Mouse (Mus musculus) heart, embryonic 10.5 days (tissue): ENCODE data around the gene Cd46. TPM values are rescaled to one million over a fixed set of nuclear protein-coding genes. Genes with fewer than 3 reads are reported as not detected.
A peak's percentile ranks its signal among the peaks of the same experiment; 100 is the strongest.

Experiments
- DNase-seq: peaks from one replicate; pipeline ENCODE4 v3.0.0-alpha.2; 2017; ENCODE audit warnings: low spot score
- H3K27ac ChIP-seq: fragments of 300-500 bp; sonication (generic); 2 replicates; pipeline ENCODE4 v1.5.1; 2016; ENCODE audit warnings: mild to moderate bottlenecking
- H3K27me3 ChIP-seq: fragments of 300-500 bp; sonication (generic); 2 replicates; pipeline ENCODE4 v1.6.1; 2016; ENCODE audit warnings: mild to moderate bottlenecking; ENCODE audit not compliant: poor library complexity, insufficient read depth, severe bottlenecking
- H3K36me3 ChIP-seq: fragments of 300-500 bp; sonication (generic); 2 replicates; pipeline ENCODE4 v1.6.1; 2016; ENCODE audit warnings: mild to moderate bottlenecking, moderate library complexity
- H3K4me1 ChIP-seq: fragments of 300-500 bp; sonication (generic); 2 replicates; pipeline ENCODE4 v1.6.1; 2016; ENCODE audit warnings: mild to moderate bottlenecking
- H3K4me3 ChIP-seq: fragments of 300-500 bp; sonication (generic); 2 replicates; pipeline ENCODE4 v1.5.1; 2016; ENCODE audit warnings: mild to moderate bottlenecking, moderate library complexity
- H3K9me3 ChIP-seq: fragments of 300-500 bp; sonication (generic); 2 replicates; pipeline ENCODE4 v1.6.1; 2016; ENCODE audit warnings: mild to moderate bottlenecking, moderate library complexity
- WGBS: fragments of 180-500 bp; shearing (Covaris S2); methylation state at CpG from one replicate; pipeline ENCODE4 v1.1.7; 2016; 5-methylcytosine and 5-hydroxymethylcytosine counted together
- polyA plus RNA-seq: library from polyadenylated mRNA; unstranded; fragments of >200 nt; fragmentation: Nextera tagmentation; extraction: Ambion mirVana; gene quantifications from 2 replicates; pipeline ENCODE4 v1.2.1, GENCODE M21; 2016

Gene Cd46
- polyA plus RNA-seq, 1 experiment from 2014 or later, result 0.70 TPM

- Histone ChIP-seq H3K9me3 (no peaks in the 10 kb centered on the region), H3K36me3 (no peaks in the 10 kb centered on the region), H3K4me1 (peaks cover 4% of the 10 kb centered on the region), H3K27me3 (no peaks in the 10 kb centered on the region), H3K27ac (peak overlapping the region; percentile 29; the same call in 1 of the 2 replicates), H3K4me3 (peak overlapping the region; percentile 33; the same call in 1 of the 2 replicates)
- no peak for DNase-seq
- 71% methylated on average over 10 of the region's 11 CpGs for WGBS
Measured at GRCm38 (mm10) chr1:195016811-195017501, 75.1 kb downstream of the Cd46 start.

- H3K4me1 ChIP-seq, result peaks cover 4% of the 10 kb centered on the region
- H3K36me3 ChIP-seq, result no peaks in the 10 kb centered on the region
- DNase-seq, result no peak
- no peak overlapping the region for H3K27ac ChIP-seq
- WGBS, result 89% methylated on average over 1 of the region's 1 CpGs
- no peak overlapping the region for H3K4me3 ChIP-seq
- H3K27me3 ChIP-seq, result no peaks in the 10 kb centered on the region
- H3K9me3 ChIP-seq, result no peaks in the 10 kb centered on the region
Measured at GRCm38 (mm10) chr1:195015281-195015680, 76.8 kb downstream of the Cd46 start.

GRCm38 (mm10) chr1:195014201-195014885 is 77.7 kb downstream of the Cd46 start:
- H3K27ac ChIP-seq, result no peak overlapping the region
- no peaks in the 10 kb centered on the region for H3K36me3 ChIP-seq
- no peak overlapping the region for H3K4me3 ChIP-seq
- no peaks in the 10 kb centered on the region for H3K9me3 ChIP-seq
- DNase-seq, result no peak
- WGBS, result 69% methylated on average over 3 of the region's 3 CpGs
- H3K27me3 ChIP-seq, result no peaks in the 10 kb centered on the region
- peaks cover 4% of the 10 kb centered on the region for H3K4me1 ChIP-seq

GRCm38 (mm10) chr1:195012531-195012930 is 79.5 kb downstream of the Cd46 start:
- Histone ChIP-seq H3K27ac (no peak overlapping the region), H3K4me3 (no peak overlapping the region), H3K36me3 (no peaks in the 10 kb centered on the region), H3K9me3 (no peaks in the 10 kb centered on the region), H3K4me1 (peaks cover 4% of the 10 kb centered on the region), H3K27me3 (no peaks in the 10 kb centered on the region)
- no peak for DNase-seq
- 61% methylated on average over 2 of the region's 2 CpGs for WGBS

GRCm38 (mm10) chr1:195006267-195006666 is 85.8 kb downstream of the Cd46 start:
- Histone ChIP-seq H3K27ac (no peak overlapping the region), H3K36me3 (no peaks in the 10 kb centered on the region)
- DNase-seq, result no peak

GRCm38 (mm10) chr1:195004194-195004593 is 87.9 kb downstream of the Cd46 start:
- DNase-seq, result no peak
- 67% methylated on average over 1 of the region's 1 CpGs for WGBS
- H3K4me3 ChIP-seq, result no peak overlapping the region

More at GRCm38 (mm10) chr1:195006267-195006666, 85.8 kb downstream of the Cd46 start:
- H3K27me3 ChIP-seq, result no peaks in the 10 kb centered on the region
- H3K4me3 ChIP-seq, result no peak overlapping the region
- peaks cover 6% of the 10 kb centered on the region; the same call in 1 of the 2 replicates for H3K4me1 ChIP-seq
- H3K9me3 ChIP-seq, result no peaks in the 10 kb centered on the region

GRCm38 (mm10) chr1:195003328-195003727 is 88.7 kb downstream of the Cd46 start:
- no peak overlapping the region for H3K27ac ChIP-seq
- H3K36me3 ChIP-seq, result no peaks in the 10 kb centered on the region
- peaks cover 6% of the 10 kb centered on the region; the same call in 1 of the 2 replicates for H3K4me1 ChIP-seq
- H3K9me3 ChIP-seq, result no peaks in the 10 kb centered on the region
- no peak for DNase-seq
- H3K4me3 ChIP-seq, result no peak overlapping the region
- no peaks in the 10 kb centered on the region for H3K27me3 ChIP-seq
- 77% methylated on average over 4 of the region's 4 CpGs for WGBS

More at GRCm38 (mm10) chr1:195004194-195004593, 87.9 kb downstream of the Cd46 start:
- Histone ChIP-seq H3K27ac (no peak overlapping the region), H3K4me1 (peaks cover 6% of the 10 kb centered on the region; the same call in 1 of the 2 replicates), H3K36me3 (no peaks in the 10 kb centered on the region), H3K9me3 (no peaks in the 10 kb centered on the region), H3K27me3 (no peaks in the 10 kb centered on the region)

- no peaks in the 10 kb centered on the region for H3K9me3 ChIP-seq
- H3K36me3 ChIP-seq, result no peaks in the 10 kb centered on the region
- H3K4me1 ChIP-seq, result peaks cover 8% of the 10 kb centered on the region; the same call in 1 of the 2 replicates
- DNase-seq, result no peak
- H3K27me3 ChIP-seq, result no peaks in the 10 kb centered on the region
- no peak overlapping the region for H3K4me3 ChIP-seq
- WGBS, result 80% methylated on average over 1 of the region's 1 CpGs
- no peak overlapping the region for H3K27ac ChIP-seq
Measured at GRCm38 (mm10) chr1:194998396-194998795, 93.7 kb downstream of the Cd46 start.

GRCm38 (mm10) chr1:194995196-194995595 is 96.9 kb downstream of the Cd46 start:
- Histone ChIP-seq H3K27me3 (no peaks in the 10 kb centered on the region), H3K9me3 (no peaks in the 10 kb centered on the region), H3K36me3 (no peaks in the 10 kb centered on the region), H3K27ac (no peak overlapping the region), H3K4me3 (no peak overlapping the region), H3K4me1 (peaks cover 17% of the 10 kb centered on the region)
- no peak for DNase-seq
- WGBS, result 68% methylated on average over 2 of the region's 2 CpGs

- Histone ChIP-seq H3K27me3 (no peaks in the 10 kb centered on the region), H3K9me3 (no peaks in the 10 kb centered on the region), H3K27ac (no peak overlapping the region), H3K36me3 (no peaks in the 10 kb centered on the region), H3K4me1 (peaks cover 17% of the 10 kb centered on the region), H3K4me3 (no peak overlapping the region)
- DNase-seq, result no peak
- 65% methylated on average over 5 of the region's 5 CpGs for WGBS
Measured at GRCm38 (mm10) chr1:194994262-194994661, 97.8 kb downstream of the Cd46 start.

GRCm38 (mm10) chr1:194993409-194993988 is 98.5 kb downstream of the Cd46 start:
- Histone ChIP-seq H3K27me3 (no peaks in the 10 kb centered on the region), H3K4me1 (peaks cover 17% of the 10 kb centered on the region), H3K9me3 (no peaks in the 10 kb centered on the region), H3K4me3 (no peak overlapping the region), H3K36me3 (no peaks in the 10 kb centered on the region), H3K27ac (no peak overlapping the region)
- no peak for DNase-seq
- WGBS, result 63% methylated on average over 1 of the region's 1 CpGs

GRCm38 (mm10) chr1:194992589-194993317 is 99.3 kb downstream of the Cd46 start:
- no peak for DNase-seq
- WGBS, result 33% methylated on average over 5 of the region's 5 CpGs
- H3K4me1 ChIP-seq, result peaks cover 17% of the 10 kb centered on the region
- H3K27ac ChIP-seq, result no peak overlapping the region
- no peaks in the 10 kb centered on the region for H3K27me3 ChIP-seq
- no peaks in the 10 kb centered on the region for H3K36me3 ChIP-seq
- no peak overlapping the region for H3K4me3 ChIP-seq
- no peaks in the 10 kb centered on the region for H3K9me3 ChIP-seq
